Mouse (Mus musculus) monocyte, adult 5-6 weeks (primary cell): ENCODE results near the gene Ccdc78. TPM values are rescaled to one million over a fixed set of nuclear protein-coding genes. Genes with fewer than 3 reads are reported as not detected.
"Not testable (repeated sequence)": the region's sequence is repeated elsewhere in the genome, so short reads cannot be mapped to it uniquely, and the experiment has no call there.

ENCODE experiments used
- ATAC-seq: fragments of 153-309, 156-312 bp; replicated peaks from 2 replicates; pipeline ENCODE4 v1.8.0; 2017; ENCODE audit warnings: mild to moderate bottlenecking; ENCODE audit not compliant: low TSS enrichment, insufficient number of reproducible peaks, severe bottlenecking, poor library complexity, low FRiP score
- total RNA-seq: library from RNA; stranded (forward); fragments of 200-1000, 200-491, 200-594 nt; gene quantifications from 3 replicates; pipeline ENCODE4 v1.2.3, GENCODE M21; 2017

Ccdc78 gene
- not detected in 3 replicates for total RNA-seq

DNA sequence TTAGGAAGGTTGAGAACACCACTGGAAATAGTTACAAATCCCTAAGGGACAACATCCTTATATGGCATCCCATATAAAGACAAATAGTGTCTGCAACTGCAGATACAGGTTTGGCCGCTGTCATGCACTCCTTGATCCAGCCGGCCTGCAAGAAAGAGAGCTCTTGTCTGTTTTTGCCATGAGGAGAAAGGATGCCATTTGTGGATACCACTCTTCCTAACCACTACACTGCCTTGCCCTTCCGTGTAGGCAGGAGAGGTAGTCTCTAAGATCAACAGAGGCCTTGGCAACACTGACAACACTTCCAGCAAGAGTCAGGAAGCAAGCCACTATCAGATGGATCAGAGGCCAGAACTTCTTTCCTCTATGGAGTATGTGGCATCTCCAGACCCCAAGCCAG lies at the start of gene Ccdc78:
TSS of gene Ccdc78 (plus strand) at position 301 of the 400 bp plus-strand sequence.
- ATAC-seq = no peak

DNA sequence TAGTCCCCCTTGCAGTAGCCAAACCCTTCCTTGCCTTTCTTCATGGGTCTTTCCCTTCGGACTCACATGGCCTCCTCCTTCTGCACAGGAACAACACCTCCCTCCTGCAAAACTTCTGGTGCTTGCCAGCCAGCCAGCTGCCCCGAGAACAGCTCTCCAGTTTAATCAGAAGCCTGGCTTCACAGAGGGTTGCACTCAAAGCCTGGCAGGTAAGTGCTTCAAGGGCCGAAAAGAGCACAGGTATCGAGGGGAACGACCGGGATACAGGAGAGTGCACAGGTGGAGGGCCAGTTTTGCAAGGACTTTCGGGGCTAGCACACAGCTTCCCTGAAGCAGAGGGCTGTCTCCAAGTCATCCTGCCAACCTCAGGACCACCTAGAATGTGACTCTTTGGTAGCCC lies 47.5 kb upstream of the Ccdc78 start:
- ATAC-seq = no peak

DNA sequence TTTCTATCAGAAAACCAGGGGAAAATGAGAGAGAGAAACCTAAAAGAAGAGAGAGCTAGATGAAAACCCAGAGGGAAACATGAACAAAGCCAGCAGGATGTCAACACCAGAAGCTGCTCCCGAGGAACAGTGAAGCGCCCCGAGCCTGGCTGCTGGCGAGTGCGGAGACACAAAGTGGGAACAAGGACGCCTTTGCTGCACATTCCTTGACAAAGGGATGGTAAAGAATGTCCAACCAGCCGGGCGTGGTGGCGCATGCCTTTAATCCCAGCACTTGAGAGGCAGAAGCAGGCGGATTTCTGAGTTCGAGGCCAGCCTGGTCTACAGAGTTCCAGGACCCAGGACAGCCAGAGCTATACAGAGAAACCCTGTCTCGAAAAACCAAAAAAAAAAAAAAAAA lies 44.9 kb upstream of the Ccdc78 start:
- not testable (repeated sequence) for ATAC-seq

DNA sequence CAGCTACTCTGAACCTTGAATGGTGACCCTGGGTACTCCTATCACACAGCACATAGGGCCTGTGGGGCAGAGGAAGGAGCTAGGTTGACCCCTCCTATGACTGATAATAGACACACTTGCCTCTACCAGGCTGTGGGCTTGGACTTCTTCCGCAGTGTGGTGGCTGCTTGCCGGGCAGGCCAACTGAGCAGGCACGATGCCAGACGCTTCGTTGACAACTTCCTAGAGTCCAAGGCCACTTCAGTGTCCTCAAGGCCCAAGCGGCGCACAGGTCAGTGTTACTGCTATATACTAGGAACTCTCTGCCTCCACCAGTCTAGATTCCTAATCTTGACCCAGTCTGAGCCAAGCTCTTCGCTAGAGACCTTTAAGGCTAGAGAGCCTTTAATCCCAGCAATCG lies 42.5 kb upstream of the Ccdc78 start:
- no peak for ATAC-seq

DNA sequence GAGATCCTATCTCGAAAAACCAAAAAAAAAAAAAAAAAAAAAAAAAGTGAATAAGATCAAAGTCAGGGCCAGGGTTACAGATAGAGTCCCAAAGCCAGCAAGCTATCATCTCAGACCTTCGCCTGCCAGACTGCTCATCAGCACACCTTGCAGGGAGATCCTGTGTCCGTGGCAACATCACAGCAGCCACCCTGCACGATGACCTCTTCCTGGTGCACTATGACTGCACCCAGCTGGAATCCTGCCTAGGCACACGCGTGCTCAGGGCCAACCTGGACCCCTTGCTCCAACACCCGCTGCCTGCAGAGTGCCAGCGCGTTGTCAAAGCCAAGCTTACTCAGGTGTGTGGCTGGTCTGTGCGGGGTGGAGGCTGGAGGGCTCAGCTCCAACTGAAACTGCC lies 42.1 kb upstream of the Ccdc78 start:
- no peak for ATAC-seq

DNA sequence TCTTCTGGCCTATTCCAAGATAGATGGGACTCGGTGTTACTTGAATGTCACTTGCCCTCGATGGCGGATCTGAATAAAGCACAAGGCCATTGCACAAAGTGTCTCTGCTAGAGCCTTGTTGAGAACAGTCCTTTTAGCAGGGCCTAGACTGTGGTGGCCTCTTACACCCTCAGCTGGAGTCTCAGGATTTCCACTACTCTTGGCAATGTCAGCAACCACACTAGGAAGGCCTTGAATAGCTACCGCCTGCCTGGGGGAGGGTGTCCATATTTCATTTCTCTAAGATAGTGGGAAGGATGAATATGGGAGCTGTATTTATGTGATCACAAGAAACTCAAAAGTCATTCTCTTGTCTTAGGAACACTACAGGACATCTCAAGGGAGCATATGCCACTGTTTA lies 38.1 kb upstream of the Ccdc78 start:
- ATAC-seq = no peak

DNA sequence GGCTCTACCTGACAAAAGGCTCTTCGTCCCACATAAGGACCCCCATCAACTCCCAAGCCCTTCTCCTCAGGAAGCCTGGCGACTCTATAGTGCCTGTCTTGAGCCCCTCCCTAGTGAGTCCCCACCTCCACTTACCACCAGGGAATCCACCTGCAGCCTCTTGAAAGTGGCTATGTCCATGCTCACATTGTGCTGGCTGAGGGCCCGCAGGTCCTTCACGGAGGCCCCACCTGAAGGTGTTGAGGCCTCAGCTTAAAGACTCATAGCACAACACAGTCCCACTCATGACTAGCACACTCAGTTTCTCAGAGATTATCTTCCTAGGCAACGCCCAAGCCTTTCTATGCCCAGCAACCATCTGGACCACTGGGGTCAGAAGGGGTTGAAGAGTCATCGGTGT lies 37.1 kb upstream of the Ccdc78 start:
- no peak for ATAC-seq

DNA sequence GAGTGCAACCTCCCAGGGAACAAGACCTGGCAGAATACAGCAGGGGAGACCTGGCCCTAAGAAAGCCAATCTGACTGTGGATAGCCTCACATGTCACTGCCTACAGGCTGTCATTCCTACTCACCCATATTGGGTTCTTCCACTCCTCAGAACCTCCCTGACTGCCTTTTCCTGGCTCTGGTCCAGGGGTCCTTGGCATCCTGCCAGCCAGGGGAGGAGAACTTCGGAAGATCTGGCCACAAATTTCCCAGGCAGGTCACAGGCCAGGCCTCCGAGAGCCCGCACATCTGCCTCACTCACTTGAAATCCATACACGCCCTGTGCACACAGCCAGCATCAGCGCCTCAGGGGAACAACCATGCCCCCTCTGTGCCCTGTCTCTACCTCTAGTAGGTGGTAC lies 34.9 kb upstream of the Ccdc78 start:
- no peak for ATAC-seq

DNA sequence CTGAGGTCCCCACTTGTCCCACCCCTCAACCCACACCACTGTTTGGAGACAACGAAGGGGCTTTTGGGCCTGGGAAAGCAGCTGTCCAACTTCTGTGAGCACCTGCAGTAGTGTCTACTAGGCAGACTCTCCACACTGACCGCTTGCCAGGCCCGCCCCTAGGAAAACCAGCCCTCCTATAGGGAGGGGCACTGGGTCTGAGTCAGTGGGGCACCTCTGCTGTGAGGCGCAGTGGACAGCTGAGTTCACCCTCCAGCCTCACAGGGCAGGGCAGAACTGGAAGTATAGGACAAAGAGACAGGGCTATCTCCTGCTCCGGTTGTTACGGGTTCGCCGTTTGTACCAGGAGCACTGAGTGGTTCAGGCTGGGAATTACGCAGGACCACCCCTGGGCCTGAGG lies 32.1 kb upstream of the Ccdc78 start, which contains the start of gene Msln:
TSS of gene Msln (minus strand) at position 138 of the 400 bp plus-strand sequence.
- ATAC-seq = no peak

DNA sequence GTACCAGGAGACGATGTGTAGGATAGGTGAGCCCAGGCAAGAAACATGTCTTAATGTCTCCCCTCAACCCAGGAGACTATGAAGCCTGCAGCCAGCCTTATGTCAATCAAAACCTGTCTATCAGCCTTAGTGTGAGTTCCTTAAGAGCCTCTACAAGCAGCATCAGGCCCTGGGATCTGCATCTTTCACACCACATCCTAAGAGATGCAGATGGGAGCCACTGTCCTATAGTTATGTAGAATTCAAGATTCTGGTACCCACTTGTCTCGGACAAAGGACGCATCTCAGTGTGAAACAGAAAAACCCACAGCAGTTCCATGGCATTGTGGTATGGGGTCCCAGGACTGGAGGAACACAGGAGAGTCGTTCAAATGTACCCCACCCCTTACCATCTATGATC lies 31.3 kb upstream of the Ccdc78 start:
- no peak for ATAC-seq

DNA sequence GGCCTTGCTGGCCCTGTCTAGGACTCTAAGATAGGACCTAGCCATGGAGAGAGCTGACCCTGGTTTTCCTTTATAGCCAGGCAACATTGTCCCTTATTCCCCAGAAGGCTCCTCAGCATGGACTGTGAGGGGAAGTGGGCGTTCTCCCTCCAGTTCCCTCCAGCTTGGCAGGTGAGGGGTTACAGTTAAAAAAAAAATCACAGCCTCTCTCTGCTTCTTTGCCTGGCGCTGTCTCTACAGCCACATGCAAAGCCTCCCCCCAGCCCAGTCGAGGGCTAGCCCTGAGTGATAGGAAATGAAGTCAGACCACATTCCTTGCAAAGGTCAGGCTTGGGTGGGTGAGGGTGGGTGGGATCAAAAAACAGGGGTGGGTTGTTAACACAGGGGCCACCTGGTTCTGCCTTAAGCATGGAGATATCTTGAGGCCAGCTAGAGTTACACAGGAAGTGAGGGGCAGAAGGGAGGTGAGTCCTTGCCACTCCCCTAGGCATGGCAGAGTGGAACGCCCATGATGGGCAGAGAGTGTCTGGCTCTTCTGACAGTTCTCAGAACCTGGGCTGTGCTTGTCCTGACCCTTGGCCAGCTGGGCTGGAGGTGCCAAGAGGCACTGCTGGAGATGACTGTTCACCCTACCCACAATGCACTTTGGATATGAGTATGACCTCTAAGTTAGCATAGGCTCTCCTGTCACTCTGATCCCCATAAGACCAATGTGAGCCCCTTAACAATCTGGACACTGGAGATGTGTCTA lies 30.6 kb upstream of the Ccdc78 start:
- no peak for ATAC-seq

DNA sequence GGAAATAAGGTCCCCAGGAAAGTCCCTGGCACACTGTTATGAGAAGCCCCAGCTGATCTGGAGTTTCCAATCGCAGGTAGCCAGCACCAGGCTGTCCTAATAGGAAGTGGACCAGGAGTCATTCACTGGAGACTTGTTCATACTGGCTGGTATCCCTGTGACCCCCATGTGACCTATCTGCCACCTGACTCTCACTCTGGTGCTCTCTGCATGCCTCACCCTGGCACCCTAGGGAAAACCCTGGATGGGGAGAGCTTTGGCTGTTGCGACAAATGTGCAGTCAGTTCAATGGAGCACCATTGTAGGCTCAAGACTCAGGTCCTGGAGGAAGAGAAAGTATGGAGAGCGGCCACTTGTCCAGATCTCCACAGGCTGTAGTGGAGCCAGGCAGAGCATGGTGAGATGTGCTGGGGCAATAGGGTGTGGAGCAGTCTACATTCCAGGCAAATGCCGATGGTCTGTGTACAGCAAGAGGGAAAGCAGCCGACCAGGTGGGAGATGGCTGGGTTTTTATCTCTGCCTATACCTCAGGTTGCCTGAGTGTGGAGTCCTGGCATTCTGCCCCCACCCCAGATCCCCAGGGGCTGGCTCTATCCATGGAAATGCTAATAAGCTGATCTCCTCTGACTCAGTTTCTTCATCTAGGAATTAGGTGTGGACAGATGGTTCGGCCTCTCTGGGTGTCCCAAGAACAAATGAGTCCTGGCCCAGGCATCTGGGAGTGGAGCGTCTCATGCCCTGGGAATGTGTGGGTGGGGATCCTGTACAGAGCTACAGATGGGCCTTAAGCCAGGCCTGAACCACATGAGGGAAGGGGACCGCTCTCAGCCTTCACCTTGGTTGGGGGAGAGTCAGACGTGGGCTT lies 29.8 kb upstream of the Ccdc78 start:
- ATAC-seq = no peak

DNA sequence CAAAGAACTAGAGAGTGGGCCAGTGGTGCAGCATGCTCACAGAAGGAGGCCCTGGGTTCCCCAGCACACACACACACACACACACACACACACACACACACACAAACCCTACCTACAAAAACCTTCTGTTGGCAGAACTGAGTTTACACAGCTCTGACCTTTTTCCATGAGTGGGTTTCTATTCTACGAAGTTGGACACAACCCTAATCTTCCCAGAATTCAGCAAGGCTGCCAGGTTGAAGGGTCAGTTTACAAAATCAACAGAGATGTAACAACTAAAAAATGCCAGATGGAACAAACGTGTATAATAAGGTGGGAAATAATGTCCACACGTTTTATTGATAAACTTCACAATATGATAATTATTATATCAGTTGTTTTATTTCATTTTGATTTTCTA lies 28.7 kb upstream of the Ccdc78 start:
- no peak for ATAC-seq

DNA sequence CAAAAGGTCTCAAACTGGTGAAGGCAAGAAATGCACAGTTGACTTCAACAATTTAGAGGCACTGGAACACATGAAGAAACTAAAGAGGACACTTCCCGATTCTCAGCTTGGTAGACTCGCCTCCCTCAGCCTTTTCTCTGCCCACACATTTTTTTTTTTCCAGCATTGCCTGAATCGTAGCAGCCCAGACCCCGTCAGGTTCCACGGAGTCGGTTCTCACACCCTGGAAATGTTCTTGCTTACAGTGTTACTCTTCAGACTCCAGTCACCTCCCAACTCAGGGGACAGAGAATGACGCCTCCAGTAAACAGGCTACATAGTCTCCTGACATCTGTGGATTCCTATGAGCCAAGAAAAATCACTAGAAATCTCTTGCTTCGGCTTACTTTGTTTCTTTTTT lies 26.2 kb upstream of the Ccdc78 start:
- no peak for ATAC-seq

DNA sequence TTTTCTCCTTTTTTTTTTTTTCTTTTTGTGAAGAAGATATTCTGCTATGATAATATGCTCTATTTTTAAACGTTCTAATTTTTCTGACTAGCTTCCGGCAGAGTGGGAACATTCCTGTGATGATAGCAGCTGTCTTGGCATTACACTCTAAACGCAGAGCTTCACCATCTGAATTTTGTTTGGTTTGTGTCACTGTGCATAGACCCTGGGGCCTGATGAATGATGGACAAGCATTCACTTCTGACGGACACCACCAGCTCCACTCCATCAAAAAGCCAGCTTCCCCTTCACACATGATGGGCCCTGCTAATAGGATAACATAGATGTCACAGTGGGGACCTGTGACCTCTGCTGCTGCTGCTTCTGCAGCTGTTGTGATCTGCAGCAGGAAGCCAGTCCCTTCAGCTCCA lies 24.8 kb upstream of the Ccdc78 start:
- ATAC-seq = no peak

DNA sequence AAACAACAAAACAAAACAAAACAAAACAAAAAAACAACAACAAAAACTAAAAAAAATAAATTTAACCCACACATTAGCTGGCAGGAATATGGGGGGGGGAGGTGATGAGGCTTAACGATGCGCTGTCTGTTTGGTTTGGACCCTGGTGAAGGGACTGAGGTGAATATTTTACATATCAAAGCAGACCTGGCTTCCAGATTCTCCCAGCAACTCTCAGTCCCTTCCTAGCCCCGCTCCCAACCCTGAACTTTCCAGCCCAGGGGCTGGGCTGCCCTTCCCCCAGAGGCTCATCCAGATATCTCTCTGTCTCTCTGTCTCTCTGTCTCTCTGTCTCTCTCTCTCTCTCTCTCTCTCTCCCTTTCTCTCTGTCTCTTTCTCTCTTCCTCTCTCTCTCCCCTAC lies 23.8 kb upstream of the Ccdc78 start:
- no peak for ATAC-seq

DNA sequence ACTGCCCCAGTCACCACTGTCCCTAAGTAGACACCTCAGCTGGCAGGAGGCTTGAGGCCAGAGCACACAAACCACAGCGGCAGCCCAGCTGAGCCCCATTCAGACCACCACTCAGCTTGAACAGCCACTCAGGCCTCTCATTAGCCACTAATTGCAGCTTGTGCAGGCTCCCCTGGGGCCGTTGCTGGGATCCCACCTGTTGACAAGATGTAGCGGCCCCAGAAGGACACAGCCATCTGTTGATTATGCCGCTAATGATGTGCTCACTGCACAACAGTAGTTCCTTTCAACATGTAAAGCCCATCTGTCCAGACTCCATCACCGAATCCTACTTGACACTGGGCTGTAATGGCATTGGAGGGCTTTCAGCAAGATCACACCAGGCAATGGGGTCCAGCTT lies 20.5 kb upstream of the Ccdc78 start:
- no peak for ATAC-seq

DNA sequence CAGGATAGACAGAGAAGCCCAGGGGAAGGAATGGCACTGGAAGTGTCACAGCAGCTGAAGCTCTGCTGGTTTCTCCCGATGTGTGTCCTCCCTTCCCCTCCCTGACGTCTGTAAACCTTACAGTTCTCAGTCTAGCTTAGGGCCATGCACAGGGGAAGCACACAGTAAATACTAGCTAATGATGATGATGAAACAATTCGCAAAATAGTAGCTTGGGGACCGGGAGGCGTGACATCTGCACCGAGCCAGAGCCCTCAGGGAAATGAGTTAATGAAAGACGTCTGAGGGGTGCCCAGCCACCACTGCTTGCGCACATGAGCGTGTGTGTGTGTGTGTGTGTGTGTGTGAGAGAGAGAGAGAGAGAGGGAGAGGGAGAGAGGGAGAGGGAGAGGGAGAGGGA lies 17.0 kb upstream of the Ccdc78 start:
- no peak for ATAC-seq

DNA sequence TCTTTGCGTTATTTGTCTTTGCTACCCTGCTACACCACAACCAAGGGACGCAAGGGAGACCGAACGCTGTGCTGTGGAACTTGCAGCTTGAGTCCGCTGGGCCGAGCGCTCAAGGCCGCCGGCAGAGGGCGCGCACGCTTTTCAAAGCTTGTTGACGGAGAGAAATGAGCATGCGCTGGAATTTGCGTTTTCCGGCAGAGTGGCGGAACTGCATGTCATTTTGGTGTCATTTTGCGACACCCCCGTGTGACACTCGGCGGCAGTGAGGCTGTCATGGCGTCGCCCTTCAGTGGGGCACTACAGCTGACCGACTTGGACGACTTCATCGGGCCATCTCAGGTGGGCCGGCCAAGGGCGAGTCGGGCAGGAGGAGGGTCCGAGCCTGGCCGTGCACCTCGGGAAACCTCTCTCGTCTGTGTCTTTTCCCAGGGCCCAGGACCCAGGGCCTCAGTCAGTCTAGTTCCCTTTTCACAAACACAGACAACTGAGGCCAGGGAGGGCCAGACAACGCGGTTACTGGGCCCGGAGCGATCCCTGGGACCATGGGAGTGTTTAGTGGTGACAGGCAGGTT lies 12.7 kb upstream of the Ccdc78 start, which contains the start of gene Narfl:
TSS of gene Narfl (plus strand) at position 228 of the 572 bp plus-strand sequence.
- ATAC-seq = peak; percentile 97
